Mouse (Mus musculus): ENCODE measurements around the gene Vash1. TPM values are rescaled to one million over a fixed set of nuclear protein-coding genes. Genes with fewer than 3 reads are reported as not detected.

Vash1 gene
- polyA plus RNA-seq, 1 experiment from 2014 or later: 34.0 TPM

GRCm38 (mm10) chr12:86687445-86687955 is 9.0 kb downstream of the Vash1 start:
- DNase-seq (no peak), ATAC-seq (ENCODE audit: low FRiP score, low TSS enrichment) (no peak)
- Histone ChIP-seq H3K27me3 (ENCODE audit: control insufficient read depth, insufficient read depth, low read length) (no peaks in the 10 kb centered on the region), H3K36me3 (ENCODE audit: control insufficient read depth, insufficient read depth, low read length) (peaks cover 80% of the 10 kb centered on the region), H3K9me3 (ENCODE audit: control insufficient read depth, low read length) (no peaks in the 10 kb centered on the region), H3K4me1 (ENCODE audit: control insufficient read depth, insufficient read depth, low read length) (peaks cover 16% of the 10 kb centered on the region), H3K4me2 (ENCODE audit: low read length) (no peak overlapping the region), H3K27ac (replicated peaks; ENCODE audit: low read depth, low read length) (no peak overlapping the region), H3K9ac (replicated peaks; ENCODE audit: low read length) (no peak overlapping the region), H3K4me3 (replicated peaks; ENCODE audit: low read depth, low read length) (no peak overlapping the region)
- 84% methylated on average over 4 of the region's 4 CpGs for WGBS

GRCm38 (mm10) chr12:86687971-86688573 is 9.6 kb downstream of the Vash1 start:
- peaks cover 10% of the 10 kb centered on the region for H3K4me1 ChIP-seq (ENCODE audit: control insufficient read depth, insufficient read depth, low read length)
- H3K27ac ChIP-seq (replicated peaks; ENCODE audit: low read depth, low read length): no peak overlapping the region

GRCm38 (mm10) chr12:86688917-86689316 is 10.4 kb downstream of the Vash1 start:
- peaks cover 75% of the 10 kb centered on the region for H3K36me3 ChIP-seq (ENCODE audit: control insufficient read depth, insufficient read depth, low read length)

More at GRCm38 (mm10) chr12:86687971-86688573, 9.6 kb downstream of the Vash1 start:
- peaks cover 82% of the 10 kb centered on the region for H3K36me3 ChIP-seq (ENCODE audit: control insufficient read depth, insufficient read depth, low read length)
- H3K9me3 ChIP-seq (ENCODE audit: control insufficient read depth, low read length): no peaks in the 10 kb centered on the region
- DNase-seq (no peak), ATAC-seq (ENCODE audit: low FRiP score, low TSS enrichment) (no peak)
- H3K4me2 ChIP-seq (ENCODE audit: low read length): no peak overlapping the region
- H3K4me3 ChIP-seq (replicated peaks; ENCODE audit: low read depth, low read length): no peak overlapping the region
- H3K27me3 ChIP-seq (ENCODE audit: control insufficient read depth, insufficient read depth, low read length): no peaks in the 10 kb centered on the region
- no peak overlapping the region for H3K9ac ChIP-seq (replicated peaks; ENCODE audit: low read length)
- WGBS: 87% methylated on average over 4 of the region's 4 CpGs

DNA sequence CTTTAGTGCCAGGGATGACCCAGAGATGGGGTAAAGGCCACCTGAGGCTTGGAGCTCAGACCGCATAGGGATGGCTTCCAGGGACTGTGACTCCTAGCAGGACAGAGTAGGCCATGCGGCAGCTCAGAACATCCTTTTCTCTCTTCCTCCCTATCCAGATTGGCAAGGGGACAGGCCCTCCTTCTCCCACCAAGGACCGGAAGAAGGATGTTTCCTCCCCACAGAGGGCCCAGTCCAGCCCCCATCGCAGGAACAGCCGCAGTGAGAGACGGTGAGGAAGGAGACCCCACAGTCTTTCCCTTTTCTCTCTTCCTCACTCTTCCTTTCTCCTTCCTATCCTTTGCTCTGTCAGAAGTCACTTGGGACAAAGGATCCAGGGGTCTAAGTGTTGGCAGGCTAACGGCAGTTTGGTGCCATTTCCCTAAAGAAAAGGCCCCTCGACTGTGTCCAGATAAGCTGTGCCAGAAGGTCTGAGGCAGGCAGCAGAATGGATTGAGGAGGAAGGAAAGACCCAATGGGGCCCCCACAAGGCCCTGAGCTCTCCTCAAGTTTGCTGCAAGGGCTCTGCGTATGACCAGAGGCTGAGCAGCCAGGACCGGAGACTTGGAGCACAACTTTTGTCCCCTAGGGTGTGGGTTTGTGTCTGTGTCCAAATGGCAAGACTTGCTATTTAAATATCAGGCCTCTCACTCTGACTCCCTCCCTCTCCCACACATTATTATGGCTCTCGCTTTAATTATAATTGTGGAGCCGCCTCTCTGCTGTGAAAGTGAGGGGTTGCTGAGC is 12.4 kb downstream of the Vash1 start:
- H3K4me3 ChIP-seq (replicated peaks; ENCODE audit: low read depth, low read length): no peak overlapping the region
- DNase-seq (no peak), ATAC-seq (ENCODE audit: low FRiP score, low TSS enrichment) (no peak)
- H3K27ac ChIP-seq (replicated peaks; ENCODE audit: low read depth, low read length): no peak overlapping the region
- no peak overlapping the region for H3K4me2 ChIP-seq (ENCODE audit: low read length)
- no peaks in the 10 kb centered on the region for H3K4me1 ChIP-seq (ENCODE audit: control insufficient read depth, insufficient read depth, low read length)
- no peaks in the 10 kb centered on the region for H3K9me3 ChIP-seq (ENCODE audit: control insufficient read depth, low read length)
- peaks cover 85% of the 10 kb centered on the region for H3K36me3 ChIP-seq (ENCODE audit: control insufficient read depth, insufficient read depth, low read length)
- WGBS: 86% methylated on average over 12 of the region's 12 CpGs
- H3K27me3 ChIP-seq (ENCODE audit: control insufficient read depth, insufficient read depth, low read length): no peaks in the 10 kb centered on the region
- no peak overlapping the region for H3K9ac ChIP-seq (replicated peaks; ENCODE audit: low read length)

More at GRCm38 (mm10) chr12:86688917-86689316, 10.4 kb downstream of the Vash1 start:
- H3K9me3 ChIP-seq (ENCODE audit: control insufficient read depth, low read length): no peaks in the 10 kb centered on the region
- no peaks in the 10 kb centered on the region for H3K27me3 ChIP-seq (ENCODE audit: control insufficient read depth, insufficient read depth, low read length)
- no peak overlapping the region for H3K9ac ChIP-seq (replicated peaks; ENCODE audit: low read length)
- H3K4me3 ChIP-seq (replicated peaks; ENCODE audit: low read depth, low read length): no peak overlapping the region
- 97% methylated on average over 27 of the region's 27 CpGs for WGBS
- no peak overlapping the region for H3K27ac ChIP-seq (replicated peaks; ENCODE audit: low read depth, low read length)
- no peak for DNase-seq
- H3K4me1 ChIP-seq (ENCODE audit: control insufficient read depth, insufficient read depth, low read length): 0 out of 2 replicates have a peak, but pooled peaks cover 3% of the 10 kb centered on the region
- no peak for ATAC-seq (ENCODE audit: low FRiP score, low TSS enrichment)
- no peak overlapping the region for H3K4me2 ChIP-seq (ENCODE audit: low read length)

GRCm38 (mm10) chr12:86692471-86693356 is 14.2 kb downstream of the Vash1 start:
- Histone ChIP-seq H3K9ac (replicated peaks; ENCODE audit: low read length) (no peak overlapping the region), H3K4me3 (replicated peaks; ENCODE audit: low read depth, low read length) (no peak overlapping the region), H3K9me3 (ENCODE audit: control insufficient read depth, low read length) (no peaks in the 10 kb centered on the region), H3K4me1 (ENCODE audit: control insufficient read depth, insufficient read depth, low read length) (no peaks in the 10 kb centered on the region), H3K27me3 (ENCODE audit: control insufficient read depth, insufficient read depth, low read length) (no peaks in the 10 kb centered on the region), H3K36me3 (ENCODE audit: control insufficient read depth, insufficient read depth, low read length) (peaks cover 83% of the 10 kb centered on the region), H3K27ac (replicated peaks; ENCODE audit: low read depth, low read length) (no peak overlapping the region), H3K4me2 (ENCODE audit: low read length) (no peak overlapping the region)
- WGBS: 77% methylated on average over 5 of the region's 5 CpGs
- DNase-seq (no peak), ATAC-seq (ENCODE audit: low FRiP score, low TSS enrichment) (no peak)

DNA sequence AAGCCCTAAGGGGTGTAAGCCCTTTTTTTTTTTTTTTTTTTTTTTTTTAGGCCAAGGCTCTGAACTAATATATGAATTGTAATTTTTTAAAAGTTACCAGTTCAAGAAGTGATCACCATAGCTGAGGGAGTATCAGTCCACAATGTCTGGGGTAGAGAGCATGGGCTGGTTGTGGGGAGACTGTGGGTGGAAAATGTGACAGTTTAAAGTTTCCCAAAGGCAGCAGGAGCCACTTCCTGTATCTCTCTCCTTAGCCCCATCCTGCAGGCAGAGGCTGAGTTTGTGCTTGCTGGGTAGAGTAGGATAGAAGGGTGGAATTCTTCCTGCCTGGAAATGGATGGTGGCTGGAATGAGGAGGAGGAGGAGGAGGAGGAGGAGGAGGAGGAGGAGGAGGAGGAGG is 14.9 kb downstream of the Vash1 start:
- Histone ChIP-seq H3K9me3 (ENCODE audit: control insufficient read depth, low read length) (no peaks in the 10 kb centered on the region), H3K27me3 (ENCODE audit: control insufficient read depth, insufficient read depth, low read length) (no peaks in the 10 kb centered on the region), H3K27ac (replicated peaks; ENCODE audit: low read depth, low read length) (no peak overlapping the region), H3K4me2 (ENCODE audit: low read length) (no peak overlapping the region), H3K36me3 (ENCODE audit: control insufficient read depth, insufficient read depth, low read length) (peaks cover 76% of the 10 kb centered on the region), H3K4me3 (replicated peaks; ENCODE audit: low read depth, low read length) (no peak overlapping the region), H3K4me1 (ENCODE audit: control insufficient read depth, insufficient read depth, low read length) (no peaks in the 10 kb centered on the region), H3K9ac (replicated peaks; ENCODE audit: low read length) (no peak overlapping the region)
- no peak for DNase-seq
- ATAC-seq (ENCODE audit: low FRiP score, low TSS enrichment): no peak

GRCm38 (mm10) chr12:86694441-86694840 is 15.9 kb downstream of the Vash1 start:
- no peak overlapping the region for H3K27ac ChIP-seq (replicated peaks; ENCODE audit: low read depth, low read length)
- H3K4me2 ChIP-seq (ENCODE audit: low read length): no peak overlapping the region
- H3K9me3 ChIP-seq (ENCODE audit: control insufficient read depth, low read length): no peaks in the 10 kb centered on the region
- H3K4me3 ChIP-seq (replicated peaks; ENCODE audit: low read depth, low read length): no peak overlapping the region
- peaks cover 3% of the 10 kb centered on the region; the same call in 1 of the 2 replicates for H3K4me1 ChIP-seq (ENCODE audit: control insufficient read depth, insufficient read depth, low read length)
- peaks cover 67% of the 10 kb centered on the region for H3K36me3 ChIP-seq (ENCODE audit: control insufficient read depth, insufficient read depth, low read length)
- WGBS: 100% methylated on average over 1 of the region's 1 CpGs
- ATAC-seq (ENCODE audit: low FRiP score, low TSS enrichment) (no peak), DNase-seq (no peak)
- no peaks in the 10 kb centered on the region for H3K27me3 ChIP-seq (ENCODE audit: control insufficient read depth, insufficient read depth, low read length)
- no peak overlapping the region for H3K9ac ChIP-seq (replicated peaks; ENCODE audit: low read length)

DNA sequence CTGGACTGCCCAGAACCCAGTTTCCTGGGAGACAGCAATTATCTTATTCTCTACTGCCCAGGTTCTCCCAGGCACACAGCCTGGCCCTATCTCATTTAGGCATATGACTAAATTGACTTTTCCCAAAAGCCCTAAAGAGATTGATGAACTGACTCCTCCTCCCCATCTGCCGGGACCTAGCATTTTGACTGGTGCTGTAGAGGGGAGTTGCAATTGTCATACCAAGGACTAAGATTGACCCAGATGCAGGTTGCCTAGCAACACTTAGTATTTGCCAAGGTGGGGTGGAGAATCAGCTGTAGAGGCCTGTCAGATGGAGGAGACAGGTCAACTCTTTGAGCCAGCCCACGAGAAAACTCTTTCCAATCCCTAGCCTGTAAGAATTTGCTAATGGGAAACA is 19.5 kb downstream of the Vash1 start:
- peaks cover 34% of the 10 kb centered on the region for H3K36me3 ChIP-seq (ENCODE audit: control insufficient read depth, insufficient read depth, low read length)
- no peak overlapping the region; the same call in 1 of the 2 replicates for H3K27ac ChIP-seq (replicated peaks; ENCODE audit: low read depth, low read length)
- H3K4me2 ChIP-seq (ENCODE audit: low read length): no peak overlapping the region
- no peak overlapping the region for H3K9ac ChIP-seq (replicated peaks; ENCODE audit: low read length)
- H3K27me3 ChIP-seq (ENCODE audit: control insufficient read depth, insufficient read depth, low read length): no peaks in the 10 kb centered on the region
- 46% methylated on average over 2 of the region's 2 CpGs for WGBS
- H3K4me1 ChIP-seq (ENCODE audit: control insufficient read depth, insufficient read depth, low read length): peaks cover 12% of the 10 kb centered on the region; the same call in 1 of the 2 replicates
- no peak for ATAC-seq (ENCODE audit: low FRiP score, low TSS enrichment)
- DNase-seq: no peak
- H3K9me3 ChIP-seq (ENCODE audit: control insufficient read depth, low read length): no peaks in the 10 kb centered on the region
- H3K4me3 ChIP-seq (replicated peaks; ENCODE audit: low read depth, low read length): no peak overlapping the region

All from midbrain, embryonic 14.5 days (tissue).